Mouse (Mus musculus): ENCODE results near the gene Entpd7. TPM values are rescaled to one million over a fixed set of nuclear protein-coding genes. Genes with fewer than 3 reads are reported as not detected.
A peak's percentile ranks its signal among the peaks of the same experiment; 100 is the strongest.

The Entpd7 gene
- polyA plus RNA-seq, 1 experiment from 2014 or later: 11.3 TPM

- ATAC-seq (replicated peaks; ENCODE audit: low FRiP score, low read depth) (no peak), DNase-seq (ENCODE audit: low spot score) (no peak)
- H3K9me3 ChIP-seq (replicated peaks; ENCODE audit: low read length): no peaks in the 10 kb centered on the region
- no peak overlapping the region for H3K9ac ChIP-seq (ENCODE audit: low read depth, low read length)
- no peaks in the 10 kb centered on the region for H3K27me3 ChIP-seq (ENCODE audit: insufficient read depth, low read length)
- H3K4me2 ChIP-seq (ENCODE audit: low read length): no peak overlapping the region
- no peak overlapping the region for H3K4me3 ChIP-seq (replicated peaks; ENCODE audit: low read depth, low read length)
- no peaks in the 10 kb centered on the region for H3K4me1 ChIP-seq (replicated peaks; ENCODE audit: insufficient read depth, low read length)
- H3K36me3 ChIP-seq (ENCODE audit: insufficient read depth, low read length): peaks cover 38% of the 10 kb centered on the region
- H3K27ac ChIP-seq: no peak overlapping the region
- WGBS: 88% methylated on average over 3 of the region's 3 CpGs
- TF ChIP-seq CTCF (IDR thresholded peaks at IDR 0.05; ENCODE audit: low read depth): no peak
Measured at GRCm38 (mm10) chr19:43745740-43746139, 56.3 kb downstream of the Entpd7 start.

DNA sequence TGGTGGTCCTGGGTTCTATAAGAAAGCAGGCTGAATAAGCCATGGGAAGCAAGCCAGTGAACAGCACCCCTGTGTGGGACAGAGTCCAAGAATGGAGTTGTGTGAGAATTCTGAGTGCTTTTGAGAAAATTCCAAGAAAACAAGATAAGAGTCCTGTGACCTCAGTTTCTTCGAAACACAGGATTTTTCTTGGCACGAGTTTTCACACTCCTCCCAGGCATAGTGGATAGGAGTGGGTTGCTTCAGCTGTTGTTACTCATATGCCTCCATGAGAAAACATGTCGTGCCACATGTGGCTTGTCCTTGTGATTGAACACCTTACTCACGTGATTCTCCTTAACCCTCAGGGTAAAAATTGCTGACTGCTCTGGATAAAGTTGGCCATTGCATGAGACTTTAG is 58.4 kb downstream of the Entpd7 start:
- Histone ChIP-seq H3K9me3 (replicated peaks; ENCODE audit: low read length) (no peaks in the 10 kb centered on the region), H3K4me3 (replicated peaks; ENCODE audit: low read depth, low read length) (no peak overlapping the region), H3K4me1 (replicated peaks; ENCODE audit: insufficient read depth, low read length) (no peaks in the 10 kb centered on the region), H3K36me3 (ENCODE audit: insufficient read depth, low read length) (peaks cover 27% of the 10 kb centered on the region), H3K9ac (ENCODE audit: low read depth, low read length) (no peak overlapping the region), H3K27ac (no peak overlapping the region), H3K4me2 (ENCODE audit: low read length) (no peak overlapping the region), H3K27me3 (ENCODE audit: insufficient read depth, low read length) (no peaks in the 10 kb centered on the region)
- WGBS: 77% methylated on average over 4 of the region's 4 CpGs
- no peak for ATAC-seq (replicated peaks; ENCODE audit: low FRiP score, low read depth)
- DNase-seq (ENCODE audit: low spot score): no peak
- TF ChIP-seq CTCF (IDR thresholded peaks at IDR 0.05; ENCODE audit: low read depth): no peak

DNA sequence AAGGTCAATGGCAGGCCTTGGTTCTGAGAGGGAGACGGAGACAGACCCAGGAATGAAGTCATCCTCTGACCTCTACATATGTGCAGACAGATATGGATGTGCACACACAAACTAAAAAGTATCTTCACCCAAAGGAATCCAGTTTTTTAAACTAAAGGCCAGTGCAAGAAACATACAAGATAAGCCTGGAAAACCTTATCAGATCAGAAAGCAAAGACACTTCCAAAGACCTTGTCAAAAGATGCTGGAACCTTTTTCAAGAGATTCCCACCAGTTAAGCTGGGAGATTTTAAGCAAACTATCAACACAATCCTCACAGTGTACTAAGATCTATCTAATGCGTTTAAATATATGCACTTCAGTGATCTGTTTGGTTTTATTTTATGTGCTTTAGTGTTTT is 60.5 kb downstream of the Entpd7 start:
- 97% methylated on average over 2 of the region's 2 CpGs for WGBS

DNA sequence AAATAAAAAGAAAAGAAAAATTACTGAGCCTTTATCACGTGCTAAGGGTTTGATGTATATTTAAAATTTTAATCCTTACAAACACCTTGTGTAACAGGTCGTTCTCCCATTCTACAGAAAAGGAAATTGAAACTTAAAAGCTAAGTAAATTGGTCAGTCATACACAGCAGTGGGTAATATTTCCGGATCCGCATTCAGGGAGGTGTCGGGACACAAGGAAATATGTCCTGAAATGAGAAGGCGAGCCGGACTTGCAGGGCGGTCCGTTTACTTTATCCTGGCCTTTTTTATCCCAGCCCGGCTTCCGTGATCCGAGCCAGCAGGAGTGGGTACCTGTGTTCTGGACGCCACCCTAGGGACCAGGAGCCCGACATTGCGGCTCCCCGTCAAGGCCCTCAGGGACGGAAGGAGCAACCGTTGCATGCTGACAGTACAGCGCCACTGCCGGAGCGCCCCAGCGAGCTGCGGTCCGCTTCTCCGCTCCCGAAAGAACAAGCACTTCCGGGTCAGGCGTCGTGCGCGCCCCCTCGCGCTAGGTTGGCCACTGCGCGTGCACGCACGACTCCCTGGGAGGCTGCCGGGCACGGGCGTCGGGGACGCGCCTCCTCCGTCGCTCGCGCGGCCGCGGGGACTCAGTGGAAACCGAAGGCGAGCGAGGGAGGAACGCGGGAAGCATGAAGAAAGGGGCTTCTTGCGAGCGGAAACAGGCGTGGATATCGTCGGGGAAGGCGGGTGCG is 63.2 kb downstream of the Entpd7 start, which contains the start of the genes Cutc and Cox15:
Cutc (plus strand) TSS at position 508 of the 737 bp plus-strand sequence.
Cox15 (minus strand) TSS at position 512 of the 737 bp plus-strand sequence.
- H3K36me3 ChIP-seq (ENCODE audit: insufficient read depth, low read length): 0 out of 2 replicates have a peak, but pooled peaks cover 10% of the 10 kb centered on the region
- no peaks in the 10 kb centered on the region for H3K4me1 ChIP-seq (replicated peaks; ENCODE audit: insufficient read depth, low read length)
- peak within 1 kb of the TSS; percentile 97 for H3K27ac ChIP-seq
- DNase-seq (ENCODE audit: low spot score) (peak; percentile 96), ATAC-seq (replicated peaks; ENCODE audit: low FRiP score, low read depth) (peak; percentile 87)
- no peaks in the 10 kb centered on the region for H3K27me3 ChIP-seq (ENCODE audit: insufficient read depth, low read length)
- peak within 1 kb of the TSS; percentile 63 for H3K4me3 ChIP-seq (replicated peaks; ENCODE audit: low read depth, low read length)
- H3K9ac ChIP-seq (ENCODE audit: low read depth, low read length): peak within 1 kb of the TSS; percentile 83
- peak within 1 kb of the TSS; percentile 58 for H3K4me2 ChIP-seq (ENCODE audit: low read length)
- TF ChIP-seq CTCF (IDR thresholded peaks at IDR 0.05; ENCODE audit: low read depth): peak; percentile 25; the same call in 1 of the 2 replicates
- H3K9me3 ChIP-seq (replicated peaks; ENCODE audit: low read length): no peaks in the 10 kb centered on the region
- under 1% methylated on average over 62 of the region's 62 CpGs for WGBS

More for the DNA sequence above, 60.5 kb downstream of the Entpd7 start:
- no peak overlapping the region for H3K9ac ChIP-seq (ENCODE audit: low read depth, low read length)
- DNase-seq (ENCODE audit: low spot score): no peak
- no peaks in the 10 kb centered on the region for H3K4me1 ChIP-seq (replicated peaks; ENCODE audit: insufficient read depth, low read length)
- peaks cover 27% of the 10 kb centered on the region for H3K36me3 ChIP-seq (ENCODE audit: insufficient read depth, low read length)
- no peak for TF ChIP-seq CTCF (IDR thresholded peaks at IDR 0.05; ENCODE audit: low read depth)
- H3K27ac ChIP-seq: no peak overlapping the region
- no peaks in the 10 kb centered on the region for H3K27me3 ChIP-seq (ENCODE audit: insufficient read depth, low read length)
- H3K9me3 ChIP-seq (replicated peaks; ENCODE audit: low read length): no peaks in the 10 kb centered on the region
- H3K4me2 ChIP-seq (ENCODE audit: low read length): no peak overlapping the region
- H3K4me3 ChIP-seq (replicated peaks; ENCODE audit: low read depth, low read length): no peak overlapping the region
- ATAC-seq (replicated peaks; ENCODE audit: low FRiP score, low read depth): no peak

DNA sequence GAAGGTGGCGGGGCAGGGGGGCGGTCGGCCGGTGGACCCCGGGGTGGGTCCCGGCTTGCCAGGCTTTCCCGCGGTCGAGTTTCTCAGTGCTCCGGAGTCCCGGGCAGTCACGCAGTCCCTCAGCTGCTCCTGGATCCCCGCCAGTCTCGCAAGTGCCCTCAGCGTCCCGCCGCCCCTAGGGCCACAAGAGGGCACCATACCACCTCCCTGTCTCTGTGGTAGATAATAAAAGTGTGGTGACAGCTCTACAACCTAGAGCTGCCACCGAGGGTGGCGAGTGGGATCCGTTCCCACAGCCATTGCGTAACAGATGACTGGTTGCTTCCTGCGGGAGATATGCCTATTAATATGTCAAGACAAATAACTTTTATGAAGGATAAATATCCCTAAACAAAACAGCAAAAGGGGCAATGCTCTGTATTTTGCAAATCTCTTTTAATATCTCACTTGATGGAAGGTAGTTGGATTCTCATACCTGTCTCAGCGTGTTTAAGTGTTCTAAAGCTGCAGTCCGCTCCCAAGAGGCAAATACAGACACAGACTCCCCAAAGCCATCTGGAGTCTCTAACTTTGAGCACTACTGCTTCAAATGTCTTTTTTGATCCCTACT is 63.9 kb downstream of the Entpd7 start:
- H3K27ac ChIP-seq: peak overlapping the region; percentile 97
- H3K27me3 ChIP-seq (ENCODE audit: insufficient read depth, low read length): no peaks in the 10 kb centered on the region
- H3K4me3 ChIP-seq (replicated peaks; ENCODE audit: low read depth, low read length): peak overlapping the region; percentile 63
- peak; percentile 79 for TF ChIP-seq CTCF (IDR thresholded peaks at IDR 0.05; ENCODE audit: low read depth)
- ATAC-seq (replicated peaks; ENCODE audit: low FRiP score, low read depth) (peak; percentile 83), DNase-seq (ENCODE audit: low spot score) (peak; percentile 86)
- peak overlapping the region; percentile 83 for H3K9ac ChIP-seq (ENCODE audit: low read depth, low read length)
- 1% methylated on average over 23 of the region's 24 CpGs for WGBS
- 0 out of 2 replicates have a peak, but pooled peaks cover 8% of the 10 kb centered on the region for H3K36me3 ChIP-seq (ENCODE audit: insufficient read depth, low read length)
- peak overlapping the region; percentile 58 for H3K4me2 ChIP-seq (ENCODE audit: low read length)
- no peaks in the 10 kb centered on the region for H3K9me3 ChIP-seq (replicated peaks; ENCODE audit: low read length)
- no peaks in the 10 kb centered on the region for H3K4me1 ChIP-seq (replicated peaks; ENCODE audit: insufficient read depth, low read length)

DNA sequence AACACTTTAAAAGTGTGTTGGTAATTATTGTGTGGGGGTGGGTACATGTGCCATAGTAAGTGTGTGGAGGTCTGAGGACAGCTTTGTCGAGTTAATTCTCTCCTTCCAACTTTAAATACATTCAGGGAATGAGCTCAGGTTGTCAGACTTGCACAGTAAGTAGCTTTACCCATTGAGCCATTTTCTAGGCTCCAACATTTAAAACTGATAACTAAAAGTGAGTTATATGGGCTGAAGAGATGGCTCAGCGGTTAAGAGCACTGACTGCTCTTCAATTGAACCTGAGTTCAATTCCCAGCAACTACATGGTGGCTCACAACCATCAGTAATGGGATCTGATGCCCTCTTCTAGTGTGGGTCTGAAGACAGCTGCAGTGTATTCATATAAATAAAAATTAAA is 64.8 kb downstream of the Entpd7 start:
- Histone ChIP-seq H3K36me3 (ENCODE audit: insufficient read depth, low read length) (no peaks in the 10 kb centered on the region), H3K27ac (no peak overlapping the region), H3K27me3 (ENCODE audit: insufficient read depth, low read length) (no peaks in the 10 kb centered on the region), H3K9ac (ENCODE audit: low read depth, low read length) (no peak overlapping the region), H3K4me1 (replicated peaks; ENCODE audit: insufficient read depth, low read length) (no peaks in the 10 kb centered on the region), H3K9me3 (replicated peaks; ENCODE audit: low read length) (no peaks in the 10 kb centered on the region), H3K4me3 (replicated peaks; ENCODE audit: low read depth, low read length) (no peak overlapping the region), H3K4me2 (ENCODE audit: low read length) (no peak overlapping the region)
- DNase-seq (ENCODE audit: low spot score) (no peak), ATAC-seq (replicated peaks; ENCODE audit: low FRiP score, low read depth) (no peak)
- no peak for TF ChIP-seq CTCF (IDR thresholded peaks at IDR 0.05; ENCODE audit: low read depth)
- 75% methylated on average over 2 of the region's 2 CpGs for WGBS
